8 mouse cellular contexts compared by ENCODE assay signal in the genomic region with DNA sequence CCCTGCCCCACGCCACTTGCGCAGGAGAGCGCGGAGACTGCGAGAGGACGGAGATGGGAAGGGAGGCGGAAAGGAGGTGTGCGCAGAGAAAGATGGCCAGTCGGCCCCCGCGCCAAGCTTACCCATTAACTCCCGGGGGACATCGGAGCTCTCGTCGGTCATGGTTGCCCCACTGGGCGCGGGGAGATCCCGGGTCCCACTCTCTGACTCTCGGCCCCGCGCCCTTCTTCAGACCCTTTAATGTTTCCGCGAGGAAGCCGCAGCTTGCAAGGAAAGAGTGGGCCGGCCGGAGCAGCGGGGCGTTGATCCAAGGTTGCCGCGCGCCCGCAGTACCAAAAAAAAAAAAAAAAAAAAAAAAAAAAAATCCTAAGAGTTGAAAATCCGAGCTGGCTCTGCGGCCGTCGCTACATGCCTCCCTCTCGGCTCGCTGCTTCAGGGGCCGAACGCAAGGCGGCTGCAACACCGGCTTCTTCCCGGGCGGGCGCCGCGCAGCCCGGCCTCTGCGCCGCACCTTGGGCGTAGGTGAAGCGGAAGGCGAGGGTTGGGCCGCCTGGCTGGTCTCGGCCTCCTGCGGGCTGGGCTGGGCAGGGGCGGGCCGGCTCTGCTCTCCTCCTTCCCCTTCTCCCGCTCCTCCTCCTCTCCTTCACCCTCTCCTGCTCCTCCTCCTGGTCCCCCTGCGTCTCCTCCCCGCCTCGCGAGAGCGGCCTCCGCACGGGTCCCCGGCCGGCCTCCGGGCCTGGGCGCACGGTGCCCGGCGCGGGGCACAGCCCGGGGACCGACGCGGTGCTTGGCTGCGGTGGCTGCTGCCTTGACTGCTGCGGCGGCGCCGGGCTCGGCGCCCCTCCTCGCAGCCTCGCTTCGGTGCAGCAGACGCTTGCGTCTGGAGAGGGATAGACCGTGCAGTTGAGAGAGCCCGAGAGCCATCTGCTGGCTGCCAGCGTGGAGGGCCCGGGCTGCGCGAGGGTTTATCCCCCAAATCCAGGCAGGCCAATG. TPM values are rescaled to one million over a fixed set of nuclear protein-coding genes. Genes with fewer than 3 reads are reported as not detected.
DNase-seq lines count a peak whose midpoint lies in the region; ATAC-seq and TF ChIP-seq lines count a peak whose summit lies in the region.

Carmil1 (minus strand) TSS at position 357 of the 993 bp plus-strand sequence.

- H3K4me1 ChIP-seq in erythroblast, embryonic 14.5 days (ENCODE audit: control insufficient read depth): peaks cover 9% of the 10 kb centered on the region
- peaks cover 16% of the 10 kb centered on the region for H3K4me1 ChIP-seq in embryonic facial prominence, embryonic 14.5 days (ENCODE audit: control insufficient read depth, insufficient read depth, low read length)
- peaks cover 17% of the 10 kb centered on the region for H3K4me1 ChIP-seq in heart, embryonic 10.5 days
- H3K4me1 ChIP-seq in kidney, embryonic 16.5 days (ENCODE audit: insufficient read depth, low read length): peaks cover 11% of the 10 kb centered on the region; the same call in 1 of the 2 replicates

- TF ChIP-seq POLR2A in myocyte (IDR thresholded peaks at IDR 0.05; ENCODE audit: insufficient read length, low read depth): peak; percentile 60

- H3K9ac ChIP-seq in embryonic facial prominence, embryonic 14.5 days (ENCODE audit: low read depth, low read length): peak within 1 kb of the TSS; percentile 80
- H3K9ac ChIP-seq in kidney, embryonic 16.5 days (replicated peaks; ENCODE audit: low read length): peak within 1 kb of the TSS; percentile 88

- no peak for ATAC-seq in erythroblast, adult 5-6 weeks (replicated peaks; ENCODE audit: low FRiP score, poor library complexity, severe bottlenecking)
- peak; percentile 97 for ATAC-seq in embryonic facial prominence, embryonic 14.5 days (ENCODE audit: low read depth)
- peak; percentile 99 for ATAC-seq in kidney, embryonic 16.5 days (ENCODE audit: low FRiP score, low TSS enrichment)

- H3K9me3 ChIP-seq in erythroblast, embryonic 14.5 days (ENCODE audit: control insufficient read depth, low read length): no peaks in the 10 kb centered on the region
- H3K9me3 ChIP-seq in embryonic facial prominence, embryonic 14.5 days (ENCODE audit: control insufficient read depth, low read length): no peaks in the 10 kb centered on the region
- no peaks in the 10 kb centered on the region for H3K9me3 ChIP-seq in heart, embryonic 10.5 days
- H3K9me3 ChIP-seq in kidney, embryonic 16.5 days (ENCODE audit: low read length): no peaks in the 10 kb centered on the region

- H3K4me2 ChIP-seq in embryonic facial prominence, embryonic 14.5 days (ENCODE audit: low read depth, low read length): peak within 1 kb of the TSS; percentile 91
- H3K4me2 ChIP-seq in kidney, embryonic 16.5 days (replicated peaks; ENCODE audit: low read depth, low read length): peak within 1 kb of the TSS; percentile 69
- H3K4me2 ChIP-seq in myocyte (ENCODE audit: low read depth): peak within 1 kb of the TSS; percentile 73

- H3K36me3 ChIP-seq in erythroblast, embryonic 14.5 days (ENCODE audit: control insufficient read depth): no peaks in the 10 kb centered on the region
- H3K36me3 ChIP-seq in embryonic facial prominence, embryonic 14.5 days (ENCODE audit: control insufficient read depth, insufficient read depth, low read length): no peaks in the 10 kb centered on the region
- no peaks in the 10 kb centered on the region for H3K36me3 ChIP-seq in heart, embryonic 10.5 days
- no peaks in the 10 kb centered on the region for H3K36me3 ChIP-seq in kidney, embryonic 16.5 days (ENCODE audit: insufficient read depth, low read length)
- no peaks in the 10 kb centered on the region for H3K36me3 ChIP-seq in myocyte (ENCODE audit: control insufficient read depth, insufficient read depth)

- peak within 1 kb of the TSS; percentile 94 for H3K27ac ChIP-seq in embryonic facial prominence, embryonic 14.5 days (replicated peaks; ENCODE audit: low read depth, low read length)
- H3K27ac ChIP-seq in heart, embryonic 10.5 days: peak within 1 kb of the TSS; percentile 90
- peak within 1 kb of the TSS; percentile 96 for H3K27ac ChIP-seq in kidney, embryonic 16.5 days (ENCODE audit: low read length)

- peak within 1 kb of the TSS; percentile 57 for H3K4me3 ChIP-seq in erythroblast, embryonic 14.5 days (replicated peaks)
- H3K4me3 ChIP-seq in embryonic facial prominence, embryonic 14.5 days (ENCODE audit: low read depth, low read length): peak within 1 kb of the TSS; percentile 79
- H3K4me3 ChIP-seq in heart, embryonic 10.5 days: peak within 1 kb of the TSS; percentile 83
- peak within 1 kb of the TSS; percentile 80 for H3K4me3 ChIP-seq in kidney, embryonic 16.5 days (ENCODE audit: low read length)
- peak within 1 kb of the TSS; percentile 37 for H3K4me3 ChIP-seq in myocyte

- H3K27me3 ChIP-seq in erythroblast, embryonic 14.5 days (ENCODE audit: control insufficient read depth): peaks cover 47% of the 10 kb centered on the region
- no peaks in the 10 kb centered on the region; the same call in 1 of the 2 replicates for H3K27me3 ChIP-seq in embryonic facial prominence, embryonic 14.5 days (replicated peaks; ENCODE audit: control insufficient read depth, insufficient read depth, low read length)
- H3K27me3 ChIP-seq in heart, embryonic 10.5 days (ENCODE audit: insufficient read depth, poor library complexity, severe bottlenecking): peaks cover 41% of the 10 kb centered on the region
- H3K27me3 ChIP-seq in kidney, embryonic 16.5 days (ENCODE audit: insufficient read depth, low read length): no peaks in the 10 kb centered on the region
- no peaks in the 10 kb centered on the region for H3K27me3 ChIP-seq in myocyte (ENCODE audit: control insufficient read depth, insufficient read depth, insufficient read length)

- DNase-seq in embryonic facial prominence, embryonic 14.5 days (ENCODE audit: low spot score): peak; percentile 94
- peak; percentile 92 for DNase-seq in heart, embryonic 10.5 days (ENCODE audit: low spot score)
- DNase-seq in liver: peak; percentile 73
- DNase-seq in spleen, postnatal 4 days (ENCODE audit: low spot score in 2 of 2): peak; percentile 53 to 75

- H3K79me2 ChIP-seq in myocyte (ENCODE audit: control insufficient read depth, insufficient read depth): no peaks in the 10 kb centered on the region

- H3ac ChIP-seq in myocyte (ENCODE audit: control insufficient read depth, insufficient read length): peak within 1 kb of the TSS; percentile 44

- 0% methylated on average over 55 of the region's 96 CpGs for WGBS in embryonic facial prominence, embryonic 14.5 days
- WGBS in heart, embryonic 10.5 days: under 1% methylated on average over 96 of the region's 96 CpGs
- WGBS in kidney, embryonic 16.5 days: under 1% methylated on average over 88 of the region's 96 CpGs

TF ChIP-seq in myocyte, 11 proteins besides CTCF, POLR2A, EP300 and RAD21:
- TF ChIP-seq E2F4 (IDR thresholded peaks at IDR 0.05; ENCODE audit: insufficient read depth) (no peak), POLR2AphosphoS2 (IDR thresholded peaks at IDR 0.05; ENCODE audit: insufficient read length, low read depth) (no peak), TCF3 (IDR thresholded peaks at IDR 0.05; ENCODE audit: insufficient read length, low read depth) (no peak), MAX (IDR thresholded peaks at IDR 0.05; ENCODE audit: low read depth) (no peak), CEBPB (IDR thresholded peaks at IDR 0.05; ENCODE audit: insufficient read depth, poor library complexity, severe bottlenecking) (no peak), MYOD1 (IDR thresholded peaks at IDR 0.05; ENCODE audit: control insufficient read depth in 1 of 3, insufficient read length in 2 of 3, low read depth in 2 of 3) (peak in 1 of 3 experiments; percentile 15), USF1 (IDR thresholded peaks at IDR 0.05; ENCODE audit: low read depth) (no peak), TCF12 (IDR thresholded peaks at IDR 0.05; ENCODE audit: insufficient read depth, poor library complexity, severe bottlenecking) (no peak), SRF (IDR thresholded peaks at IDR 0.05; ENCODE audit: control insufficient read depth, insufficient read length, low read depth) (no peak), REST (IDR thresholded peaks at IDR 0.05; ENCODE audit: insufficient read depth, insufficient read length) (no peak), MYOG (IDR thresholded peaks at IDR 0.05; ENCODE audit: control insufficient read depth in 1 of 3, insufficient read depth in 1 of 3, insufficient read length in 2 of 3, low read depth in 2 of 3) (peak in 1 of 3 experiments; percentile 26)

RNA-seq across cellular contexts. Expression of gene Carmil1, which starts in this region (rescaled TPM):
- 0.01 and 0.02 TPM in 2 replicates for polyA plus RNA-seq in erythroblast, embryonic 14.5 days (2012)
- total RNA-seq in erythroblast, adult 5-6 weeks (2015; ENCODE audit: low replicate concordance): 1.3 TPM in 1 of 2 replicates, not detected in the other
- total RNA-seq in erythroblast, adult 5-6 weeks (2017; ENCODE audit: low replicate concordance): 0.34 and 2.0 TPM in 2 replicates
- polyA plus RNA-seq in embryonic facial prominence, embryonic 14.5 days (2014; fragmentation: Nextera tagmentation; extraction: Ambion mirVana): 31.3 and 32.0 TPM in 2 replicates
- 13.5 and 21.8 TPM in 2 replicates for polyA plus RNA-seq in heart, embryonic 10.5 days (2016; fragmentation: Nextera tagmentation; extraction: Ambion mirVana)
- polyA plus RNA-seq in kidney, embryonic 16.5 days (2015; fragmentation: Nextera tagmentation; extraction: Ambion mirVana): 52.5 and 60.2 TPM in 2 replicates
- 2.6 TPM for polyA plus RNA-seq in myocyte (2012; fragmentation: generic; extraction: Trizol)
